Mouse (Mus musculus): ENCODE data around the gene Abca3.
A peak's percentile ranks its signal among the peaks of the same experiment; 100 is the strongest.

Abca3 gene

GRCm38 (mm10) chr17:24351760-24352357 lies at the start of gene Abca3:
Gene Abca3, plus strand, starts transcription at chr17:24351950.
- peak; percentile 94 for DNase-seq (ENCODE audit: low spot score)

GRCm38 (mm10) chr17:24307500-24307899 lies 44.2 kb upstream of the Abca3 start:
- DNase-seq (ENCODE audit: low spot score) = no peak

GRCm38 (mm10) chr17:24320826-24321225 lies 30.9 kb upstream of the Abca3 start:
- DNase-seq (ENCODE audit: low spot score) = no peak

- DNase-seq (ENCODE audit: low spot score) = no peak
Measured at GRCm38 (mm10) chr17:24325051-24325450, 26.7 kb upstream of the Abca3 start.

- DNase-seq (ENCODE audit: low spot score) = no peak
Measured at GRCm38 (mm10) chr17:24327656-24328055, 24.1 kb upstream of the Abca3 start.

GRCm38 (mm10) chr17:24344672-24345071 lies 7.1 kb upstream of the Abca3 start:
- no peak for DNase-seq (ENCODE audit: low spot score)

GRCm38 (mm10) chr17:24346831-24347230 lies 4.9 kb upstream of the Abca3 start:
- DNase-seq (ENCODE audit: low spot score) = no peak

GRCm38 (mm10) chr17:24349176-24349575 lies 2.6 kb upstream of the Abca3 start:
- no peak for DNase-seq (ENCODE audit: low spot score)

GRCm38 (mm10) chr17:24350926-24351759 lies 607 bp upstream of the Abca3 start, which contains the start of gene Abca17:
Gene Abca17, minus strand, starts transcription at chr17:24351068.
- no peak for DNase-seq (ENCODE audit: low spot score)

- no peak for DNase-seq (ENCODE audit: low spot score)
Measured at GRCm38 (mm10) chr17:24352370-24353194, 832 bp downstream of the Abca3 start.

- DNase-seq (ENCODE audit: low spot score) = no peak
Measured at GRCm38 (mm10) chr17:24353960-24354359, 2.2 kb downstream of the Abca3 start.

GRCm38 (mm10) chr17:24355284-24355683 lies 3.5 kb downstream of the Abca3 start:
- no peak for DNase-seq (ENCODE audit: low spot score)

- no peak for DNase-seq (ENCODE audit: low spot score)
Measured at GRCm38 (mm10) chr17:24359006-24359405, 7.3 kb downstream of the Abca3 start.

- DNase-seq (ENCODE audit: low spot score) = no peak
Measured at GRCm38 (mm10) chr17:24359903-24360302, 8.2 kb downstream of the Abca3 start.

GRCm38 (mm10) chr17:24360841-24361240 lies 9.1 kb downstream of the Abca3 start:
- no peak for DNase-seq (ENCODE audit: low spot score)

GRCm38 (mm10) chr17:24361291-24361690 lies 9.5 kb downstream of the Abca3 start:
- no peak for DNase-seq (ENCODE audit: low spot score)

GRCm38 (mm10) chr17:24362527-24362926 lies 10.8 kb downstream of the Abca3 start:
- no peak for DNase-seq (ENCODE audit: low spot score)

- DNase-seq (ENCODE audit: low spot score) = no peak
Measured at GRCm38 (mm10) chr17:24364461-24364860, 12.7 kb downstream of the Abca3 start.

- no peak for DNase-seq (ENCODE audit: low spot score)
Measured at GRCm38 (mm10) chr17:24365863-24366262, 14.1 kb downstream of the Abca3 start.

- no peak for DNase-seq (ENCODE audit: low spot score)
Measured at GRCm38 (mm10) chr17:24375094-24375712, 23.5 kb downstream of the Abca3 start.

- no peak for DNase-seq (ENCODE audit: low spot score)
Measured at GRCm38 (mm10) chr17:24375886-24376285, 24.1 kb downstream of the Abca3 start.

- DNase-seq (ENCODE audit: low spot score) = no peak
Measured at GRCm38 (mm10) chr17:24378496-24378895, 26.7 kb downstream of the Abca3 start.
